Mouse (Mus musculus): ENCODE results near the gene Golph3l. TPM values are rescaled to one million over a fixed set of nuclear protein-coding genes. Genes with fewer than 3 reads are reported as not detected.
A peak's percentile ranks its signal among the peaks of the same experiment; 100 is the strongest.

Golph3l gene
- polyA plus RNA-seq, 1 experiment from 2014 or later: 35.6 TPM

DNA sequence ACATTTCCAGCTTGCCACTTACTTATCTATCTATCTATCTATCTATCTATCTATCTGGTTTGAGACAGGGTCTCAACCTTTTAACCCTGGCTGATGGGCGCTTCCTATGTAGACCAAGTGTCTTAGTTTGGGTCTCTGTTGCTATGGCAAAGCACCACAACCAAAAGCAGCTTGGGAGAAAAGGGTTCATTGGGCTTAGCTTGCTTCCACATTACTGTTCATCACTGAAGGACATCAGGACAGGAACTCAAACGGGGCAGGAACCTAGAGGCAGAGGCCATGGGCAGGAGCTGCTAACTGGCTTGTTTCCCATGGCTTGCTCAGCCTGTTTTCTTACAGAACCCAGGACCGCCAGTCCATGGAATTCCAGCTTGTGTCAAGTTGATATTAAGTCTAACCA is 68.4 kb downstream of the Golph3l start:
- 90% methylated on average over 3 of the region's 3 CpGs for WGBS
- Histone ChIP-seq H3K36me3 (ENCODE audit: control insufficient read depth, insufficient read depth, low read length) (peaks cover 20% of the 10 kb centered on the region), H3K27me3 (ENCODE audit: control insufficient read depth, insufficient read depth, low read length) (no peaks in the 10 kb centered on the region), H3K4me2 (replicated peaks; ENCODE audit: low read depth, low read length) (no peak overlapping the region), H3K4me3 (ENCODE audit: low read length) (no peak overlapping the region), H3K9ac (ENCODE audit: low read depth, low read length) (no peak overlapping the region), H3K9me3 (ENCODE audit: control insufficient read depth, low read length) (no peaks in the 10 kb centered on the region), H3K4me1 (ENCODE audit: control insufficient read depth, insufficient read depth, low read length) (peaks cover 26% of the 10 kb centered on the region; the same call in 1 of the 2 replicates), H3K27ac (ENCODE audit: low read depth, low read length) (no peak overlapping the region)
- ATAC-seq (ENCODE audit: low FRiP score, low TSS enrichment): no peak

- WGBS: 93% methylated on average over 3 of the region's 3 CpGs
- Histone ChIP-seq H3K4me2 (replicated peaks; ENCODE audit: low read depth, low read length) (peak overlapping the region; percentile 51), H3K4me1 (ENCODE audit: control insufficient read depth, insufficient read depth, low read length) (peaks cover 23% of the 10 kb centered on the region; the same call in 1 of the 2 replicates), H3K36me3 (ENCODE audit: control insufficient read depth, insufficient read depth, low read length) (peaks cover 26% of the 10 kb centered on the region), H3K9me3 (ENCODE audit: control insufficient read depth, low read length) (no peaks in the 10 kb centered on the region), H3K27ac (ENCODE audit: low read depth, low read length) (peak overlapping the region; percentile 99; the same call in 1 of the 2 replicates), H3K27me3 (ENCODE audit: control insufficient read depth, insufficient read depth, low read length) (no peaks in the 10 kb centered on the region), H3K9ac (ENCODE audit: low read depth, low read length) (peak overlapping the region; percentile 100; the same call in 1 of the 2 replicates), H3K4me3 (ENCODE audit: low read length) (peak overlapping the region; percentile 99)
- ATAC-seq (ENCODE audit: low FRiP score, low TSS enrichment): no peak
Measured at GRCm38 (mm10) chr3:95657711-95658110, 69.0 kb downstream of the Golph3l start.

DNA sequence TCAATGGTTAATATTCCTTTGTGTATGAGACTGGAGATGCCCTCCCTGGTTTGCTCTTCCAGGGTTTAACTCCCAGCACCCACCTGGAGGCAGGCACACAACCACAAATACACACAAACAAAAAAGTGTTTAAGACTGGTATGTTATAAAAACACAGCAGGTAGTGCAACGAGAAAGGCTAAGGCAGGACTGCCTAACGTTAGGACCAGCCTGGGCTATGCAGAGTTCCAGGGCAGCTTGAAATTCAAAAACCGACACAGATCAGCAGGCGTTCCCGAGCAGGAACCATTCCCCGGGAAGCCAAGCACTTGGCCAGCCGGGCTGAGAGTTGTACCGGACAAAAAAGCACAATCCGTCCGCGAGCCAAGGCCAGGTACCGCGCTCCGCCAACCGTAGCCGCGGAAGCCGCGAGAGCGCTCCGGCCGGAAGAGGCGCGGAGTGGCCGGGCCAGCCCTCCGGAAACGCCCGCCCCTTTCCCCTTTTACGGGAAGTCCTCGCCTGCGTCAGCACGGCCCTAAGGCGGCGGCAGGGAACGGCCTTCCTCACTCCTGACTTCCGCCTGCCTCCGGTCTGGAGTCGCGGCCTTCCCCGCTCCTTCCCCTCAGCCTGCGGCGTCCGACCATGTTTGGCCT is 69.6 kb downstream of the Golph3l start, which contains the start of gene Mcl1:
Gene Mcl1 (plus strand): TSS at position 553 of the 632 bp plus-strand sequence.
- under 1% methylated on average over 40 of the region's 43 CpGs for WGBS
- H3K27ac ChIP-seq (ENCODE audit: low read depth, low read length): peak within 1 kb of the TSS; percentile 99
- H3K9me3 ChIP-seq (ENCODE audit: control insufficient read depth, low read length): no peaks in the 10 kb centered on the region
- H3K4me3 ChIP-seq (ENCODE audit: low read length): peak within 1 kb of the TSS; percentile 99
- peaks cover 23% of the 10 kb centered on the region; the same call in 1 of the 2 replicates for H3K4me1 ChIP-seq (ENCODE audit: control insufficient read depth, insufficient read depth, low read length)
- H3K36me3 ChIP-seq (ENCODE audit: control insufficient read depth, insufficient read depth, low read length): peaks cover 32% of the 10 kb centered on the region
- H3K4me2 ChIP-seq (replicated peaks; ENCODE audit: low read depth, low read length): peak within 1 kb of the TSS; percentile 93
- peak within 1 kb of the TSS; percentile 100 for H3K9ac ChIP-seq (ENCODE audit: low read depth, low read length)
- ATAC-seq (ENCODE audit: low FRiP score, low TSS enrichment): peak; percentile 98
- no peaks in the 10 kb centered on the region for H3K27me3 ChIP-seq (ENCODE audit: control insufficient read depth, insufficient read depth, low read length)

- under 1% methylated on average over 99 of the region's 113 CpGs for WGBS
- H3K27me3 ChIP-seq (ENCODE audit: control insufficient read depth, insufficient read depth, low read length): no peaks in the 10 kb centered on the region
- H3K4me2 ChIP-seq (replicated peaks; ENCODE audit: low read depth, low read length): peak overlapping the region; percentile 93
- no peaks in the 10 kb centered on the region for H3K9me3 ChIP-seq (ENCODE audit: control insufficient read depth, low read length)
- peak overlapping the region; percentile 99 for H3K4me3 ChIP-seq (ENCODE audit: low read length)
- peaks cover 20% of the 10 kb centered on the region; the same call in 1 of the 2 replicates for H3K4me1 ChIP-seq (ENCODE audit: control insufficient read depth, insufficient read depth, low read length)
- H3K27ac ChIP-seq (ENCODE audit: low read depth, low read length): peak overlapping the region; percentile 99
- H3K36me3 ChIP-seq (ENCODE audit: control insufficient read depth, insufficient read depth, low read length): peaks cover 39% of the 10 kb centered on the region
- peak overlapping the region; percentile 100 for H3K9ac ChIP-seq (ENCODE audit: low read depth, low read length)
- ATAC-seq (ENCODE audit: low FRiP score, low TSS enrichment): peak; percentile 63
Measured at GRCm38 (mm10) chr3:95658868-95659712, 70.4 kb downstream of the Golph3l start.

DNA sequence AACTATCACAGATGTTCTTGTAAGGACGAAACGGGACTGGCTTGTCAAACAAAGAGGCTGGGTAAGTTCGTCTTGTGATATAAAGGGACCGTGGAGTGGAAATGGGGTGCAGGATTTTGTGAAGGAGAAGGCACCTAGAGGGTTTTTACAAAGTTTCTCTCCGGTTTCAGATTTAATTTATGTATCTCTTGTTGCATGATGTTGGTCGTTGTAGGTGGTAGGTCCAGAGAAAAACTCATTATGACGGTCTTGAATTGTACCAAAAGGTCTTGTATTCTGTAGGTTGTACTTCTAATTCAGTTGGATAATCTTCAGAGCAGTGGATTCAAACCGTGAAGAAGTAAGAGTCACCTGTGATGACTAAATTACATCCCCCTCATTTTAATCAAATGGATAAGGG is 71.2 kb downstream of the Golph3l start:
- Histone ChIP-seq H3K36me3 (ENCODE audit: control insufficient read depth, insufficient read depth, low read length) (peaks cover 47% of the 10 kb centered on the region), H3K9ac (ENCODE audit: low read depth, low read length) (peak overlapping the region; percentile 100), H3K4me2 (replicated peaks; ENCODE audit: low read depth, low read length) (peak overlapping the region; percentile 93), H3K9me3 (ENCODE audit: control insufficient read depth, low read length) (no peaks in the 10 kb centered on the region), H3K4me3 (ENCODE audit: low read length) (peak overlapping the region; percentile 99), H3K27me3 (ENCODE audit: control insufficient read depth, insufficient read depth, low read length) (no peaks in the 10 kb centered on the region), H3K4me1 (ENCODE audit: control insufficient read depth, insufficient read depth, low read length) (peaks cover 26% of the 10 kb centered on the region; the same call in 1 of the 2 replicates), H3K27ac (ENCODE audit: low read depth, low read length) (peak overlapping the region; percentile 99)
- 2% methylated on average over 8 of the region's 8 CpGs for WGBS
- ATAC-seq (ENCODE audit: low FRiP score, low TSS enrichment): no peak

GRCm38 (mm10) chr3:95660788-95661478 is 72.2 kb downstream of the Golph3l start:
- Histone ChIP-seq H3K9ac (ENCODE audit: low read depth, low read length) (peak overlapping the region; percentile 100; the same call in 1 of the 2 replicates), H3K9me3 (ENCODE audit: control insufficient read depth, low read length) (no peaks in the 10 kb centered on the region), H3K4me2 (replicated peaks; ENCODE audit: low read depth, low read length) (peak overlapping the region; percentile 93), H3K4me1 (ENCODE audit: control insufficient read depth, insufficient read depth, low read length) (peaks cover 29% of the 10 kb centered on the region; the same call in 1 of the 2 replicates), H3K27me3 (ENCODE audit: control insufficient read depth, insufficient read depth, low read length) (no peaks in the 10 kb centered on the region), H3K27ac (ENCODE audit: low read depth, low read length) (no peak overlapping the region), H3K36me3 (ENCODE audit: control insufficient read depth, insufficient read depth, low read length) (peaks cover 52% of the 10 kb centered on the region), H3K4me3 (ENCODE audit: low read length) (peak overlapping the region; percentile 99)
- ATAC-seq (ENCODE audit: low FRiP score, low TSS enrichment): no peak
- WGBS: 31% methylated on average over 2 of the region's 2 CpGs

- no peak for ATAC-seq (ENCODE audit: low FRiP score, low TSS enrichment)
- Histone ChIP-seq H3K4me1 (ENCODE audit: control insufficient read depth, insufficient read depth, low read length) (peaks cover 41% of the 10 kb centered on the region), H3K27me3 (ENCODE audit: control insufficient read depth, insufficient read depth, low read length) (no peaks in the 10 kb centered on the region), H3K9me3 (ENCODE audit: control insufficient read depth, low read length) (no peaks in the 10 kb centered on the region), H3K27ac (ENCODE audit: low read depth, low read length) (no peak overlapping the region), H3K9ac (ENCODE audit: low read depth, low read length) (no peak overlapping the region), H3K4me3 (ENCODE audit: low read length) (peak overlapping the region; percentile 16; the same call in 1 of the 2 replicates), H3K4me2 (replicated peaks; ENCODE audit: low read depth, low read length) (peak overlapping the region; percentile 23; the same call in 1 of the 2 replicates), H3K36me3 (ENCODE audit: control insufficient read depth, insufficient read depth, low read length) (peaks cover 52% of the 10 kb centered on the region)
- 59% methylated on average over 7 of the region's 7 CpGs for WGBS
Measured at GRCm38 (mm10) chr3:95661945-95662715, 73.4 kb downstream of the Golph3l start.
